Mouse (Mus musculus) neural tube, embryonic 11.5 days (tissue): ENCODE measurements at regions not wholly inside any gene's neighbourhood (a gene's known extent, or its start where the extent isn't known, plus 50 kb on each side); places are given as distances from the start of the nearest gene placed in this dataset.

Experiments
- ATAC-seq: fragments of 200-750 bp; cut with Nextera tagmentation; 2 replicates; pipeline ENCODE4 v1.8.0; 2017; ENCODE audit warnings: moderate number of reproducible peaks, mild to moderate bottlenecking, moderate TSS enrichment, moderate library complexity; ENCODE audit not compliant: insufficient read depth, low FRiP score, low TSS enrichment
- DNase-seq: peaks from one replicate; pipeline ENCODE4 v3.0.0-alpha.2; 2015; ENCODE audit warnings: low spot score
- H3K27ac ChIP-seq: fragments of 300-500 bp; sonication (generic); 2 replicates; pipeline ENCODE4 v1.5.1; 2014; ENCODE audit warnings: low read depth, mild to moderate bottlenecking, low read length
- H3K27me3 ChIP-seq: fragments of 300-500 bp; sonication (generic); 2 replicates; pipeline ENCODE4 v1.6.1; 2014; ENCODE audit warnings: mild to moderate bottlenecking, low read length, mixed read lengths; ENCODE audit not compliant: control insufficient read depth, insufficient read depth
- H3K36me3 ChIP-seq: fragments of 300-500 bp; sonication (generic); 2 replicates; pipeline ENCODE4 v1.6.1; 2014; ENCODE audit warnings: mild to moderate bottlenecking, low read length, moderate library complexity, mixed read lengths; ENCODE audit not compliant: control insufficient read depth, insufficient read depth
- H3K4me1 ChIP-seq: fragments of 300-500 bp; sonication (generic); 2 replicates; pipeline ENCODE4 v1.6.1; 2014; ENCODE audit warnings: low read length, mixed read lengths; ENCODE audit not compliant: control insufficient read depth, insufficient read depth
- H3K4me2 ChIP-seq: fragments of 300-500 bp; sonication (generic); 2 replicates; pipeline ENCODE4 v1.6.1; 2014; ENCODE audit warnings: low read depth, mild to moderate bottlenecking, moderate library complexity
- H3K4me3 ChIP-seq: fragments of 300-500 bp; sonication (generic); 2 replicates; pipeline ENCODE4 v1.5.1; 2014; ENCODE audit warnings: low read depth, low read length
- H3K9ac ChIP-seq: fragments of 300-500 bp; sonication (generic); 2 replicates; pipeline ENCODE4 v1.6.1; 2014; ENCODE audit warnings: mild to moderate bottlenecking, low read length
- H3K9me3 ChIP-seq: fragments of 300-500 bp; sonication (generic); 2 replicates; pipeline ENCODE4 v1.6.1; 2016; ENCODE audit warnings: low read length; ENCODE audit not compliant: control insufficient read depth
- WGBS: fragments of 180-500 bp; shearing (Covaris S2); extraction: QIAGEN DNeasy Blood & Tissue Kit; methylation state at CpG from one replicate; pipeline ENCODE4 v1.1.7; 2014; 5-methylcytosine and 5-hydroxymethylcytosine counted together

DNA sequence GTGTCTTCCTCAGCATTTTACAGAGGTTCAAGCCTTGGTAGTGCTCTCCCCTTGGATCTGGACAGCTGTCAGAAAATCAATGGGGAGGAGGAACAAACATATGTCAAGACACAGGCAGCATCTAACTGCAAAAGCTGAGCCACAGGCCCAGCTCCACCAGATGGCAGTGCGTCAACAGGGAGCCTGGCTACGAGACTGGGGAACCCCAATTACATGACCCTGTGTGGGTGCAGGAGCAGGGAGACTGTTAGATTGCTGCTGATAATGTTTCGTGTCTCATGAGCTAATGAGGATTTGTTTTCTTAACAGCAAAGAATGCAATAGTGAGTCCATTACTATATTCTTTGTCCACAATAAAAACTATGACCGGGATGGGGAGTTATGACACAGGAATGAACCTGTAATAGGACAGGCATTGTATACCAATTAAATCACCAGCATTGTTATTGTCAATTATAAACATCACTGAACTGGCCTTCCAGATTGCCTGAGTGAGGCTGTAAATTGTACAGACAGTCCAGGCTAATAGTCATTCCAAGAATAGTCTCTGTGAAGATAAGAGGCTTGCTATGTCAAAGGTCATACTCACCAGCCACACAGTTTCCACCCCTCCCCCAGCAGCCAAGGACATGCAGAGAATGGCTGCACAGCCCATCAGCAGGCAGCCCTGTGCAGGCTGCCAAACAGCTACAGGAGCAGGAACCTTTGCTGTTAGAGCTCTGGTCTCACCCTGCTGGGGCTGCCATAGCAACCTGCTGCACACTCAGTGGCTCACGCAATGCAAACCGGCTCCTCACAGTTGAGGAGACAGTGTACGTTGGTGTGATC, 58.8 kb upstream of the Barx2 start:
- no peak overlapping the region for H3K4me2 ChIP-seq
- H3K9ac ChIP-seq, result peak overlapping the region; percentile 23; the same call in 1 of the 2 replicates

DNA sequence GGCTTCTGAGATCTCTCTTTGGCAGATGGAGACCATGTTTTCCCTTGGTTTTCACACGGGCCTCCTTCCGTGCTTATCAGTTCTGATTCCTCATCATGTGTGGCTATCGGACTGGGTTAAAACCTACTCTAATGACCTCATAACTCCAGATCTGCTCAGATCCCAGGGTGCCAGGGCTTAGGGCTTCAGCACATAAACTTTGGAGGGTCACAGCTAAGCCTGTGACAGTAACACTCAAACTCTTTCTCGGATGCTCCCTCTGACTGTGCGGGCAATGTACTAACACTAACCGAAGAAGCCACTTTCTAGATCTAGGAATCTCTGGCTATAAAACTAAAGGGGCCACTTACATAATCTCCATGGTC, 59.3 kb upstream of the Barx2 start:
- ATAC-seq, result peak; percentile 31; the same call in 1 of the 2 replicates
- WGBS, result 66% methylated on average over 6 of the region's 6 CpGs
- Histone ChIP-seq H3K36me3 (no peaks in the 10 kb centered on the region), H3K9me3 (no peaks in the 10 kb centered on the region), H3K27me3 (no peaks in the 10 kb centered on the region), H3K4me3 (no peak overlapping the region), H3K9ac (peak overlapping the region; percentile 23; the same call in 1 of the 2 replicates), H3K27ac (0 out of 2 replicates have a peak overlapping the region, but pooled peaks have one; percentile 34), H3K4me1 (peaks cover 10% of the 10 kb centered on the region), H3K4me2 (no peak overlapping the region)
- DNase-seq, result no peak

More for the DNA sequence above, 58.8 kb upstream of the Barx2 start:
- peaks cover 10% of the 10 kb centered on the region for H3K4me1 ChIP-seq
- peak; percentile 85 for ATAC-seq
- peak; percentile 72 for DNase-seq
- no peaks in the 10 kb centered on the region for H3K36me3 ChIP-seq
- WGBS, result 7% methylated on average over 7 of the region's 7 CpGs
- H3K9me3 ChIP-seq, result no peaks in the 10 kb centered on the region
- H3K4me3 ChIP-seq, result no peak overlapping the region
- 0 out of 2 replicates have a peak overlapping the region, but pooled peaks have one; percentile 34 for H3K27ac ChIP-seq
- H3K27me3 ChIP-seq, result no peaks in the 10 kb centered on the region

- Histone ChIP-seq H3K4me2 (no peak overlapping the region), H3K27ac (no peak overlapping the region), H3K4me3 (no peak overlapping the region), H3K9ac (no peak overlapping the region), H3K27me3 (no peaks in the 10 kb centered on the region), H3K36me3 (no peaks in the 10 kb centered on the region), H3K9me3 (no peaks in the 10 kb centered on the region), H3K4me1 (peaks cover 10% of the 10 kb centered on the region)
- WGBS, result 30% methylated on average over 2 of the region's 2 CpGs
- ATAC-seq (no peak), DNase-seq (no peak)
These were observed 62.9 kb upstream of the Barx2 start for GRCm38 (mm10) chr9:31976191-31976590.

DNA sequence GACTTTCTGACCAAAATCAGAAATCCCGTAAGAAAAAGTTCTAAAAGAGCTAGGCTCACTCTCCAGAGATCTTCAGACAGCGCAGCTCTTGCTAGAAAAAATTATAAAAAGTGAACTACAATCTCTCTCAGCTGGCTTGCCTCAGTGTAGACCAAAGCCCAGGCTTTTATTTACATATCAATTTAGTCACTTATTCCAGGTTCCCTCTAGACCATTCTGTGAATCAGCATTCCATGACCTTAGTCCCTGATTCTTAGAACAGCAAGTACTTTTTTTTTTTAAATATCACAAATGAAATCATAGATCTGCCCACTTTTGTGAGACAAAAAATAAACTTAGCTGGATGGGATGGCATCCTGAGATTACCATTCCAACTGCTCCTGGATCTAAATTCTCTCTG, 64.8 kb upstream of the Barx2 start:
- no peak for DNase-seq
- H3K9me3 ChIP-seq, result no peaks in the 10 kb centered on the region

DNA sequence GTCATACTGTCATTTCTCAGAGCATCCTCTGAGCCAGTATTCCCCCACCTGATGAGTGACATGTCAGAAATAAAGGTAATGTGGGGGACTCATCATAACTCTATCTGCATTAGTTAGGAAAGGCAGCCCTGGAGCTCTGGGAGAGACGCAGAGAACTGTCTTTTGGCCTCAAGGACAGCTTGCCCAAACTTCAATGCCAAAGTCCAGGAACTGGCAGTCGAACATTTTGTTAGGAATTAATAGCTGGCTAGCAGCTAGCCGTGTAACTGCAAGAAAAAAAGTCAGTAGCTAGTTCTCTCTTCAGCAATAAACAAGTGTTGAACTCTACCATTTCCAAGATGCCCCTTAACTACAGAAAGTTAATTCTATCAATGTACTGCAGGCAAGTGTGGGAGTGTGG, 65.9 kb upstream of the Barx2 start:
- Histone ChIP-seq H3K27me3 (no peaks in the 10 kb centered on the region), H3K36me3 (no peaks in the 10 kb centered on the region), H3K4me1 (no peaks in the 10 kb centered on the region), H3K4me3 (no peak overlapping the region), H3K9me3 (no peaks in the 10 kb centered on the region), H3K4me2 (no peak overlapping the region), H3K9ac (no peak overlapping the region), H3K27ac (no peak overlapping the region)
- DNase-seq, result no peak
- 87% methylated on average over 3 of the region's 3 CpGs for WGBS
- no peak for ATAC-seq

More for the DNA sequence above, 64.8 kb upstream of the Barx2 start:
- no peak overlapping the region for H3K27ac ChIP-seq
- H3K36me3 ChIP-seq, result no peaks in the 10 kb centered on the region
- H3K4me1 ChIP-seq, result no peaks in the 10 kb centered on the region; the same call in 1 of the 2 replicates
- ATAC-seq, result no peak
- no peaks in the 10 kb centered on the region for H3K27me3 ChIP-seq
- H3K4me2 ChIP-seq, result no peak overlapping the region
- WGBS, result 97% methylated on average over 2 of the region's 2 CpGs
- no peak overlapping the region for H3K9ac ChIP-seq
- no peak overlapping the region for H3K4me3 ChIP-seq

DNA sequence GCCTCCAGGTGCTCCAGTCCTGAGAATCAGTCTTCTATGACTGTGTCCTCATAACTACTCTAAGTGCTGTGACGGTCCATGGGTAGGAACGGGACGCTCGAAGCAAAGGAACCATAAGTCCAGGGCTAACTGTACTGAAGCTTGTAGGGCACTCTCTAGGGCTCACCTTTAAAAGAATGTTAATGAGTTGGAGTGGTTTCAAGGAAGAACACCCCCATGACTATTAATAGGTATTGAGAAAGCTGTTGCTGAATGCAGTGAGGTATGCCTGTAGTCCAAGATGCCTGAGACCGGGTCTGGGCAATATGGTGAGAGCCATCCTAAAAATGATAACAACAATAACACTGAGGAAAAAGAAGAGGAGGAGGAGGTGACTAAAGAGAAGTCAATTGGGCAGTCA, 67.2 kb upstream of the Barx2 start:
- ATAC-seq (no peak), DNase-seq (no peak)
- H3K9me3 ChIP-seq, result no peaks in the 10 kb centered on the region
- no peaks in the 10 kb centered on the region for H3K27me3 ChIP-seq
- no peak overlapping the region for H3K4me3 ChIP-seq
- H3K36me3 ChIP-seq, result no peaks in the 10 kb centered on the region
- no peaks in the 10 kb centered on the region for H3K4me1 ChIP-seq
- H3K27ac ChIP-seq, result no peak overlapping the region
- WGBS, result 93% methylated on average over 5 of the region's 5 CpGs
- H3K9ac ChIP-seq, result no peak overlapping the region
- H3K4me2 ChIP-seq, result no peak overlapping the region

DNA sequence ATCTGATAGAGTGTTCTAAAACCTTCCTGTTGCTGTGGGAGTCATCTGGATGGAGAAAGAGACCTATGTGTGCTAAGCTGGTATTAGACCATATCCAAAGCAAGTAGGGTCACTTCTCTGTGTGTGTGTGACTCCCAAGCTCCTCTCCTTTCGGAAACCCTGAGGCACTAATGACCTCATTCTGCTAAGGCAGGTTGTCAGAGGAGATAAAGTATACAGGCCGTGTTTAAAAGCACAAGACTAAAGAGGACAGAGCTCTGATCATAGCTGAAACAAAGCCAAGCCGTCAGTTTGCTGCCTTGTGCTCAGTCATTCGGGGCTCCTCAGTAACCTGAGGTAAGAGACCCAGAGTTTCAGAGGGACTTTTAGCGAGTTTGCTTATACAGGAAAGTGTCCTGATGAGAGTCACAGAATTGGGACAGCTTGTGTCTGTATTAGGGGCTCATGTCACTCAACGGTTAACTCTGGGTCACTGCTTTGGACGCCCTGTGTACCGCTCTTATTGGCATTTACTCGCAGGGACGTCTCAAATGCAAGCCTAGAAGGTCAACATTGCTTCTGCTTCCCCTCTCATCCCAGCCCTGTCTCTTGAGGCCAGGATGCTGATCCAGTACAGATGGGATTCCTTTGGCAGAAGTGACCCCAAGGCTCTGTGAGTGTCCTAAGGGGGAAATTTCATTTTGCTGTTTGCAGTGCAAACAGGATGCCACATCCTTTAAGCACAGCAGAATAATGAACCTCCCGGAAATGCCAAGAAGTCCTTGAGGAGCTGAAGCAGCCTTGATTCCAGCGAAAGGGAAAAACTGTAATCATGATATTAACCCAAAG, 70.7 kb upstream of the Barx2 start:
- no peaks in the 10 kb centered on the region for H3K36me3 ChIP-seq
- no peaks in the 10 kb centered on the region for H3K4me1 ChIP-seq
- no peak overlapping the region for H3K9ac ChIP-seq
- H3K27ac ChIP-seq, result no peak overlapping the region
- H3K4me2 ChIP-seq, result no peak overlapping the region
- ATAC-seq, result no peak
- no peak overlapping the region for H3K4me3 ChIP-seq
- no peak for DNase-seq
- H3K9me3 ChIP-seq, result no peaks in the 10 kb centered on the region
- 70% methylated on average over 12 of the region's 12 CpGs for WGBS
- no peaks in the 10 kb centered on the region for H3K27me3 ChIP-seq

- H3K4me1 ChIP-seq, result no peaks in the 10 kb centered on the region
- no peak for ATAC-seq
- 80% methylated on average over 7 of the region's 7 CpGs for WGBS
These were observed 75.6 kb upstream of the Barx2 start for GRCm38 (mm10) chr9:31988826-31989225.

More at GRCm38 (mm10) chr9:31988826-31989225, 75.6 kb upstream of the Barx2 start:
- Histone ChIP-seq H3K4me2 (no peak overlapping the region), H3K27me3 (no peaks in the 10 kb centered on the region), H3K36me3 (no peaks in the 10 kb centered on the region), H3K9me3 (no peaks in the 10 kb centered on the region), H3K4me3 (no peak overlapping the region), H3K9ac (no peak overlapping the region), H3K27ac (no peak overlapping the region)
- DNase-seq, result no peak
